Mouse (Mus musculus) liver, embryonic 14.5 days (tissue): ENCODE results near the gene Ccl2. TPM values are rescaled to one million over a fixed set of nuclear protein-coding genes. Genes with fewer than 3 reads are reported as not detected.

Source experiments
- ATAC-seq: fragments of 200-750 bp; cut with Nextera tagmentation; 2 replicates; pipeline ENCODE4 v1.8.0; 2017; ENCODE audit warnings: moderate number of reproducible peaks, mild to moderate bottlenecking, moderate library complexity; ENCODE audit not compliant: insufficient read depth
- DNase-seq, 3 experiments: peaks; one replicate each; pipeline ENCODE4 v3.0.0-alpha.2; 2012 to 2013; ENCODE audit warnings: low read depth in 3 of 3, low spot score in 3 of 3
- H3K27ac ChIP-seq: fragments of 300-500 bp; sonication (generic); 2 replicates; pipeline ENCODE4 v1.5.1; 2014; ENCODE audit warnings: moderate library complexity, mild to moderate bottlenecking, control low read depth, inconsistent platforms
- H3K27me3 ChIP-seq: fragments of 300-500 bp; sonication (generic); 2 replicates; pipeline ENCODE4 v1.6.1; 2014; ENCODE audit warnings: mild to moderate bottlenecking, low read length, moderate library complexity; ENCODE audit not compliant: control insufficient read depth, insufficient read depth
- H3K36me3 ChIP-seq: fragments of 300-500 bp; sonication (generic); replicated peaks from 2 replicates; pipeline ENCODE4 v1.6.1; 2014; ENCODE audit warnings: low read depth; ENCODE audit not compliant: control insufficient read depth, insufficient read depth
- H3K4me1 ChIP-seq, 2 experiments: fragments of 200-500 bp in 1 of 2; fragments of 300-500 bp in 1 of 2; sonication (generic) in 1 of 2; replicated peaks; 2 replicates each; pipeline ENCODE4 v1.6.1; 2012 to 2014; ENCODE audit warnings: antibody characterized with exemption in 1 of 2, inconsistent platforms in 1 of 2, low read length in 1 of 2; ENCODE audit not compliant: control insufficient read depth in 2 of 2, insufficient read depth in 2 of 2
- H3K4me2 ChIP-seq: fragments of 300-500 bp; sonication (generic); 2 replicates; pipeline ENCODE4 v1.6.1; 2014; ENCODE audit warnings: low read depth, mild to moderate bottlenecking, control low read depth, moderate library complexity
- H3K4me3 ChIP-seq, 2 experiments: fragments of 200-500 bp in 1 of 2; fragments of 300-500 bp in 1 of 2; sonication (generic) in 1 of 2; 2 replicates each; pipeline ENCODE4 v1.5.1; 2012 to 2014; ENCODE audit warnings: low read depth in 2 of 2, low read length in 2 of 2, mild to moderate bottlenecking in 2 of 2, control low read depth in 1 of 2, inconsistent platforms in 1 of 2, moderate library complexity in 1 of 2; ENCODE audit not compliant: insufficient read depth in 1 of 2
- H3K9ac ChIP-seq: fragments of 300-500 bp; sonication (generic); replicated peaks from 2 replicates; pipeline ENCODE4 v1.6.1; 2014; ENCODE audit warnings: mild to moderate bottlenecking, control low read depth, moderate library complexity
- H3K9me3 ChIP-seq: fragments of 300-500 bp; sonication (generic); 2 replicates; pipeline ENCODE4 v1.6.1; 2016; ENCODE audit warnings: low read length, mixed read lengths; ENCODE audit not compliant: control insufficient read depth
- CTCF ChIP-seq: IDR thresholded peaks from 2 replicates; pipeline ENCODE4 v1.5.1; 2016; ENCODE audit warnings: antibody characterized with exemption, low read depth, control low read depth
- EP300 ChIP-seq: IDR thresholded peaks from 2 replicates; pipeline ENCODE4 v1.6.1; 2016; ENCODE audit warnings: antibody characterized with exemption, low read depth
- WGBS: fragments of 180-500 bp; shearing (Covaris S2); extraction: QIAGEN DNeasy Blood & Tissue Kit; methylation state at CpG from one replicate; pipeline ENCODE4 v1.1.7; 2014; ENCODE audit not compliant: insufficient replicate concordance; 5-methylcytosine and 5-hydroxymethylcytosine counted together
- polyA plus RNA-seq, 2 experiments: library from polyadenylated mRNA; depleted of rRNA in 1 of 2; stranded (reverse) in 1 of 2; unstranded in 1 of 2; fragments of >200 nt; fragmentation: Nextera tagmentation in 1 of 2; extraction: Ambion mirVana in 1 of 2; gene quantifications; 2 replicates each; pipeline versions ENCODE4 v1.2.1 to v1.2.3; 2012 to 2014

Ccl2 gene
- 0.83 and 1.1 TPM in 2 replicates for polyA plus RNA-seq (2012; rRNA removed)
- 0.94 and 1.3 TPM in 2 replicates for polyA plus RNA-seq (2014; fragmentation: Nextera tagmentation; extraction: Ambion mirVana)

GRCm38 (mm10) chr11:82035356-82035755 is at the start of gene Ccl2:
Gene Ccl2 (plus strand): TSS chr11:82035571.
- no peaks in the 10 kb centered on the region; a peak in 1 of 4 replicates for H3K4me1 ChIP-seq
- ATAC-seq = no peak
- H3K27ac ChIP-seq = no peak within 1 kb of the TSS
- H3K4me3 ChIP-seq = no peak within 1 kb of the TSS
- DNase-seq = no peak
- H3K36me3 ChIP-seq = no peaks in the 10 kb centered on the region
- no peak for TF ChIP-seq CTCF
- no peak for TF ChIP-seq EP300
- H3K27me3 ChIP-seq = no peaks in the 10 kb centered on the region
- no peak within 1 kb of the TSS for H3K9ac ChIP-seq
- H3K9me3 ChIP-seq = no peaks in the 10 kb centered on the region
- WGBS = 20% methylated on average over 5 of the region's 5 CpGs
- no peak within 1 kb of the TSS for H3K4me2 ChIP-seq

- H3K36me3 ChIP-seq = no peaks in the 10 kb centered on the region
- H3K9me3 ChIP-seq = no peaks in the 10 kb centered on the region
- H3K9ac ChIP-seq = no peak overlapping the region
- WGBS = 56% methylated on average over 10 of the region's 10 CpGs
- TF ChIP-seq CTCF (peak; percentile 98), EP300 (no peak)
- no peak overlapping the region for H3K4me2 ChIP-seq
- ATAC-seq (no peak), DNase-seq (peak in 1 of 3 experiments; percentile 12)
- no peaks in the 10 kb centered on the region for H3K27me3 ChIP-seq
- no peak overlapping the region for H3K4me3 ChIP-seq
- H3K27ac ChIP-seq = no peak overlapping the region
- no peaks in the 10 kb centered on the region for H3K4me1 ChIP-seq
Measured at GRCm38 (mm10) chr11:81996172-81996841, 39.1 kb upstream of the Ccl2 start.

GRCm38 (mm10) chr11:81997085-81997484 is 38.3 kb upstream of the Ccl2 start:
- Histone ChIP-seq H3K36me3 (no peaks in the 10 kb centered on the region), H3K9ac (no peak overlapping the region), H3K27ac (no peak overlapping the region), H3K9me3 (no peaks in the 10 kb centered on the region), H3K4me1 (no peaks in the 10 kb centered on the region), H3K4me2 (no peak overlapping the region), H3K27me3 (no peaks in the 10 kb centered on the region), H3K4me3 (no peak overlapping the region)
- 55% methylated on average over 5 of the region's 5 CpGs for WGBS
- DNase-seq (no peak), ATAC-seq (no peak)
- no peak for TF ChIP-seq CTCF
- TF ChIP-seq EP300 = no peak

- Histone ChIP-seq H3K27me3 (no peaks in the 10 kb centered on the region), H3K27ac (no peak overlapping the region), H3K4me3 (no peak overlapping the region), H3K36me3 (no peaks in the 10 kb centered on the region), H3K9me3 (no peaks in the 10 kb centered on the region), H3K4me1 (no peaks in the 10 kb centered on the region), H3K9ac (no peak overlapping the region), H3K4me2 (no peak overlapping the region)
- no peak for TF ChIP-seq CTCF
- no peak for TF ChIP-seq EP300
- DNase-seq (no peak), ATAC-seq (no peak)
- 69% methylated on average over 3 of the region's 3 CpGs for WGBS
Measured at GRCm38 (mm10) chr11:81998646-81999045, 36.7 kb upstream of the Ccl2 start.

GRCm38 (mm10) chr11:81999469-81999868 is 35.9 kb upstream of the Ccl2 start:
- no peak overlapping the region for H3K27ac ChIP-seq
- no peaks in the 10 kb centered on the region for H3K9me3 ChIP-seq
- H3K4me1 ChIP-seq = no peaks in the 10 kb centered on the region
- no peak overlapping the region for H3K9ac ChIP-seq
- no peaks in the 10 kb centered on the region for H3K36me3 ChIP-seq
- TF ChIP-seq CTCF (no peak), EP300 (no peak)
- 52% methylated on average over 4 of the region's 4 CpGs for WGBS
- ATAC-seq (no peak), DNase-seq (no peak)
- H3K4me3 ChIP-seq = no peak overlapping the region
- no peaks in the 10 kb centered on the region for H3K27me3 ChIP-seq
- no peak overlapping the region for H3K4me2 ChIP-seq
